Mouse (Mus musculus) brain, embryonic 18.5 days (tissue): ENCODE results near the gene Rora.

Source experiments
- DNase-seq: peaks from one replicate; pipeline ENCODE4 v3.0.0-alpha.2; 2012; ENCODE audit warnings: low read depth, low spot score

Rora gene

GRCm38 (mm10) chr9:68956210-68956874 is 302.8 kb downstream of the Rora start:
- no peak for DNase-seq

GRCm38 (mm10) chr9:68956938-68957573 is 303.5 kb downstream of the Rora start:
- peak; percentile 28 for DNase-seq

GRCm38 (mm10) chr9:68957793-68958192 is 304.2 kb downstream of the Rora start:
- no peak for DNase-seq

GRCm38 (mm10) chr9:68958919-68959318 is 305.3 kb downstream of the Rora start:
- DNase-seq: no peak

GRCm38 (mm10) chr9:68963898-68964297 is 310.3 kb downstream of the Rora start:
- DNase-seq: no peak

- DNase-seq: no peak
Measured at GRCm38 (mm10) chr9:68966540-68966939, 313.0 kb downstream of the Rora start.

GRCm38 (mm10) chr9:68970074-68970473 is 316.5 kb downstream of the Rora start:
- DNase-seq: no peak

GRCm38 (mm10) chr9:68972277-68972676 is 318.7 kb downstream of the Rora start:
- DNase-seq: no peak

GRCm38 (mm10) chr9:68974517-68974916 is 320.9 kb downstream of the Rora start:
- no peak for DNase-seq

GRCm38 (mm10) chr9:68976136-68976535 is 322.6 kb downstream of the Rora start:
- DNase-seq: no peak

GRCm38 (mm10) chr9:68976851-68977250 is 323.3 kb downstream of the Rora start:
- DNase-seq: no peak

GRCm38 (mm10) chr9:68978656-68979055 is 325.1 kb downstream of the Rora start:
- no peak for DNase-seq

- DNase-seq: no peak
Measured at GRCm38 (mm10) chr9:68980041-68980440, 326.5 kb downstream of the Rora start.

GRCm38 (mm10) chr9:68985046-68985445 is 331.5 kb downstream of the Rora start:
- DNase-seq: no peak

- DNase-seq: no peak
Measured at GRCm38 (mm10) chr9:68985796-68986195, 332.2 kb downstream of the Rora start.

- DNase-seq: no peak
Measured at GRCm38 (mm10) chr9:68987290-68988042, 333.9 kb downstream of the Rora start.

GRCm38 (mm10) chr9:68988162-68988911 is 334.8 kb downstream of the Rora start:
- DNase-seq: no peak

- no peak for DNase-seq
Measured at GRCm38 (mm10) chr9:68989885-68990449, 336.4 kb downstream of the Rora start.

GRCm38 (mm10) chr9:68993881-68994280 is 340.3 kb downstream of the Rora start:
- no peak for DNase-seq

GRCm38 (mm10) chr9:68998961-68999360 is 345.4 kb downstream of the Rora start:
- DNase-seq: no peak

GRCm38 (mm10) chr9:69004514-69004913 is 350.9 kb downstream of the Rora start:
- DNase-seq: no peak

GRCm38 (mm10) chr9:69006666-69007065 is 353.1 kb downstream of the Rora start:
- no peak for DNase-seq
